Mouse (Mus musculus) midbrain, embryonic 15.5 days (tissue): ENCODE results near the gene Wipi1. TPM values are rescaled to one million over a fixed set of nuclear protein-coding genes. Genes with fewer than 3 reads are reported as not detected.

Experiments
- polyA plus RNA-seq: library from polyadenylated mRNA; unstranded; fragments of >200 nt; fragmentation: Nextera tagmentation; extraction: Ambion mirVana; gene quantifications from 2 replicates; pipeline ENCODE4 v1.2.1, GENCODE M21; 2015

Wipi1 gene
- polyA plus RNA-seq, 1 experiment from 2014 or later = 15.2 TPM

Other genes with a start within 250 kb of the Wipi1 start
- gene Gna13, start 249.1 kb downstream of the Wipi1 start, polyA plus RNA-seq = 17.3 and 17.4 TPM in 2 replicates
- gene 9930022D16Rik, start 198.1 kb downstream of the Wipi1 start, polyA plus RNA-seq = not detected in 2 replicates
- 55.3 and 56.7 TPM in 2 replicates for gene Amz2, start 186.0 kb downstream of the Wipi1 start, polyA plus RNA-seq
- 3.7 and 5.0 TPM in 2 replicates for gene Arsg, start 138.6 kb downstream of the Wipi1 start, polyA plus RNA-seq
- gene Slc16a6, start 138.4 kb downstream of the Wipi1 start, polyA plus RNA-seq = 4.1 and 4.3 TPM in 2 replicates
- 480 and 512 TPM in 2 replicates for gene Prkar1a, start 37.4 kb upstream of the Wipi1 start, polyA plus RNA-seq
- gene Fam20a, start 110.3 kb upstream of the Wipi1 start, polyA plus RNA-seq = 4.1 and 4.3 TPM in 2 replicates
- gene 1700012B07Rik, start 216.1 kb upstream of the Wipi1 start, polyA plus RNA-seq = not detected in 2 replicates